Mouse (Mus musculus) regulatory T cell (primary cell): ENCODE data around the gene Rdh12.

Source experiments
- in situ Hi-C: fragments of 300-600 bp; cut with MboI, MseI; formaldehyde crosslinking; loops from one replicate; pipeline ENCODE4 v1.15.1; 2025; ENCODE audit warnings: high pct_unique_total_duplicates

Gene Rdh12

DNA sequence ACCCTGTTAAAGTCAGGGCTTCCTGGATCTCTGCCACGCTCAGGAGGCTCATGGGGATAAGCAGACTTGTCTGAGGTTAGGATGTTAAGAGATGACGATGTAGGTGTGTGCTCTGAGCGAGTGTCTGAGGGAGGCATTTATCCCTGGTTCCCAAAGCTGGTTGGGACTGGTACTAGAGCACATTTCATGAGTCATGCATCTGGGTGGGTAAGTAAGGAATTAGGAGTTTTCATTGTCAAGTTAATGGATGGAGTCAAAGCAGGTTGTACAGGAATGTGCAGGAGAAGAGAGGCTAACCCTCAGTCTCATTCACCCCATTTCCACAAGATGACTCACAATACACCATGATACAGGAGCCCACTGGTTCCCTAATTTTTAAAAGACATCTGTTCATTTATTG, 39.4 kb downstream of the Rdh12 start:
- in situ Hi-C loops, result no loop called here

DNA sequence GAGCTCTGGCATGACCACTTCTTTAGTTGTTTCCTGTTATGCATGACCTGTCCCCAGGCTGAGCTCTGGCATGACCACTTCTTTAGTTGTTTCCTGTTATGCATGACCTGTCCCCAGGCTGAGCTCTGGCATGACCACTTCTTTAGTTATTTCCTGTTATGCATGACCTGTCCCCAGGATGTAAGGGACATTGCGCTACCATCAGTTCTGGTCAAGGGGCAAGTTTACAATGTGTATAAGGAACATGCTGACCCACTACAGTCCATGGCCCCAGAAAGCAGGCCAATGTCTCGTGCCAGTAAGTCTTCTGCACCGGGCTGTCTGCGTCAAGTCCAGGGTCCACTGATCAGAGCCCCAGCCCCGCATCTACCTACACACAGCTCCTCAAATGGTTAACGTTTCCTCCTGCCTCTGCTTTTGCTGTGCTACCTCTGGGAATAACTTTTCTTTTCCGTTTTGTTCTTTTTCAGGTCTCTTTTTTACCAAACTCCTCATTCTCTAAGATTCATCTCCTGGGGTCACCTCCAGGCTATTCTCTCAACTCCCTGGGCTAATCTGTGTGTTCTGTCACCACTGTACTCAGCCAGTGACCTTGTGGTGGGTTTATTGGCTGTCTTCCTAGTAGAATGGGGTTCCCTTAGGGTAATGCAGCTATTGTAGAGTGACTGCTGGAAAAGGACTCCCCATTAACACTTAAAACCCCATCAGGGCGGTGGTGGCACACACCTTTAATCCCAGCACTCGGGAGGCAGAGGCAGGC, 44.8 kb downstream of the Rdh12 start:
- in situ Hi-C loops, result no loop called here

DNA sequence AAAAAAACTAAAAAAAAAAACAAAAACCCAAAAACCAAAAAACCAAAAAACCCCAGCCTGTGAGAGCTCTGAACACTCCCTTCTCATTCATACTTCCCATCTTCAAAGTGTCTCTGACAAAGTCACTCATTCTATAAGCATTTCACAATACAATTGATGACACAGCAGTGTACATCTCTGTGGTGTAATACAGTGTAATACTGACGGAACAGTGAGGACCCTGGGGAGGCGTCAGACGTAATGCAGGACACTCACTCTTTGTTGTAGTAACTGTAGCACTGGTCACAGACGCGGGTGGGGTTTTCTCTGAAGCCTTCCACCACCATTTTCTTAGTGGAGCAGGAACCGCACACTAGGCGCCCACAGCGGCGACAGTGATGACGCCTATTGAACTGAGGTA, 46.3 kb downstream of the Rdh12 start:
- in situ Hi-C loops, result no loop called here

DNA sequence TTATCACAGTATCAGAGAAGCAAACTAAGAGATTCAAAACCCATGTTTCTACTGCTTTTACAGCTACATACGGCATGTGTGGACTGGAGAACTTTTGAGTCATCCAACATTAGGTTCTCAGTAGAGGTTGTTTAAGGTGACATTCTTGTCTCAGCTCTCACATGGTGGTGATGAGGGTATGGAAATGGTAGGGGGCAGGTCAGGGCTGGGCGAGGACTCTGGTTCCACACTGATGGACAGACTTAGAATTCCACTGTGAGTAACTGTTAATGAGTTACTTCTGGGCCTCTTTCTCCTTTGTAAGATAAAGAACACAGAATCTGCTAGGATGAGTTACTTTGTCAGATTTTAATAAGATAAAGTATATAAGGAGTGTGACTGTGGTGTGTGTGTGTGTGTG, 51.4 kb downstream of the Rdh12 start:
- in situ Hi-C loops, result no loop called here

DNA sequence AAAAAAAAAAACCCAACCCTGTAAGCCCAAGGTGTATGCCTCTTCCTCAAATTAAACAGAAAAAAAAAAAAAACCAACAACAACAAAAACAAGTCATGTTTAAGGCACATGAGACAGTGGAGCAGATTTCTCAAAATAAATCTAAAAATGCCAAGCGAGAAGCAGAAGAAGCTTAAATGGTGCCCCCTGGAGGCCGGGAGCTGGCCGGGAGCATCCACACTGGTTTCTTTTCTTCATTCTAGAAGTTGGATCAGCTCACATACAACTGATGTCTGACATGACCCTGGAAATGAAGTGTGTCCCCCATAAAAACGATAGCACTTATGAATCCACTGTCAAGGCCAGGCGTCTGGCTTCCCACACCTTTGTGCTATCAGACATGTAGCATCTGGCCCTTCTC, 52.3 kb downstream of the Rdh12 start:
- in situ Hi-C loops, result no loop called here
